ENCODE assay signal across 20 mouse cellular contexts in the genomic region with DNA sequence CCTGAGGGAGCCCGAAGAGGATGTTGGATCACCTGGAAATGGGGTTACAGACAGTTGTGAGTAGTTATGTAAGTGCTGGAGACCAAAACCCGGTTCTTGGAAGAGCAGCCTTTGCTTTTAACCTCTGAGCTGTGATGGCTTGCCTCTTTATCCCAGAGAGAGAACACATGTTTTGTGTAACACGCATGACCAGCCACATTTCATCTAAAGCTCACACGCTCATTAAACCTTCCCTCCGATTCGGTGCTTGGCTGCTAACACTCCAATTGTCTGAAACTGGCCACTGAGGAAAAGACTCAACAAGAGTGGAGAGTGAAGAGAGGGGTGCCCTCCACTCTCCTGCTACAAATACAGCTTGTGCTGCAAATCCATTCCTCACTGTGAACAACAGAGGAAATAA.
DNase-seq lines count a peak whose midpoint lies in the region; ATAC-seq lines count a peak whose summit lies in the region.
"Had no signal": no experiment of that assay in that cellular context is flagged by ENCODE, and none has a peak within 500 bp of the region (broad histone marks: within the 10 kb centered on the region; RNA-seq: fewer than 3 reads in every experiment).

No protein-coding gene starts in this region.

- 53% methylated on average over 6 of the region's 6 CpGs for WGBS in forebrain, embryonic 11.5 days
- 46% methylated on average over 6 of the region's 6 CpGs for WGBS in forebrain, embryonic 16.5 days
- 41% methylated on average over 6 of the region's 6 CpGs for WGBS in midbrain, embryonic 13.5 days
- 34% methylated on average over 6 of the region's 6 CpGs for WGBS in midbrain, embryonic 15.5 days
- WGBS in forebrain, embryonic 13.5 days, result 42% methylated on average over 6 of the region's 6 CpGs

- ATAC-seq in forebrain, embryonic 11.5 days (replicated peaks; ENCODE audit: low FRiP score), result no peak
- no peak for ATAC-seq in forebrain, embryonic 16.5 days
- no peak for ATAC-seq in midbrain, embryonic 13.5 days
- no peak for ATAC-seq in midbrain, embryonic 15.5 days (replicated peaks)
- no peak for ATAC-seq in forebrain, embryonic 13.5 days
- ATAC-seq: intestine, embryonic 16.5 days; lung, postnatal 0 days had no signal

- H3K27ac ChIP-seq in forebrain, embryonic 11.5 days (ENCODE audit: low read depth, low read length), result peak overlapping the region; percentile 19; the same call in 1 of the 2 replicates
- no peak overlapping the region for H3K27ac ChIP-seq in forebrain, embryonic 16.5 days (ENCODE audit: low read length)
- peak overlapping the region; percentile 47; the same call in 1 of the 2 replicates for H3K27ac ChIP-seq in midbrain, embryonic 13.5 days
- H3K27ac ChIP-seq in midbrain, embryonic 15.5 days, result no peak overlapping the region
- H3K27ac ChIP-seq in forebrain, embryonic 13.5 days, result no peak overlapping the region
- H3K27ac ChIP-seq: gastrocnemius, adult 2 months; heart, embryonic 13.5 days; kidney, postnatal 0 days; liver, embryonic 15.5 days had no signal

- H3K27me3 ChIP-seq in forebrain, embryonic 11.5 days (ENCODE audit: control insufficient read depth, insufficient read depth, low read length), result no peaks in the 10 kb centered on the region
- no peaks in the 10 kb centered on the region for H3K27me3 ChIP-seq in forebrain, embryonic 16.5 days (replicated peaks; ENCODE audit: control insufficient read depth, insufficient read depth, low read length)
- H3K27me3 ChIP-seq in midbrain, embryonic 13.5 days, result peaks cover 6% of the 10 kb centered on the region; the same call in 1 of the 2 replicates
- no peaks in the 10 kb centered on the region for H3K27me3 ChIP-seq in midbrain, embryonic 15.5 days (replicated peaks)
- H3K27me3 ChIP-seq in forebrain, embryonic 13.5 days, result no peaks in the 10 kb centered on the region
- H3K27me3 ChIP-seq: heart, embryonic 13.5 days; liver, embryonic 15.5 days had no signal

- peaks cover 2% of the 10 kb centered on the region; the same call in 1 of the 2 replicates for H3K4me1 ChIP-seq in forebrain, embryonic 11.5 days (replicated peaks; ENCODE audit: control insufficient read depth, insufficient read depth, low read length)
- no peaks in the 10 kb centered on the region; the same call in 1 of the 2 replicates for H3K4me1 ChIP-seq in forebrain, embryonic 16.5 days (replicated peaks; ENCODE audit: control insufficient read depth, insufficient read depth, low read length)
- H3K4me1 ChIP-seq in midbrain, embryonic 13.5 days (replicated peaks), result peaks cover 22% of the 10 kb centered on the region
- peaks cover 11% of the 10 kb centered on the region for H3K4me1 ChIP-seq in midbrain, embryonic 15.5 days
- H3K4me1 ChIP-seq in forebrain, embryonic 13.5 days, result peaks cover 10% of the 10 kb centered on the region
- H3K4me1 ChIP-seq: liver, embryonic 15.5 days; megakaryocyte, embryonic 14.5 days had no signal

- no peak overlapping the region for H3K4me3 ChIP-seq in forebrain, embryonic 11.5 days (ENCODE audit: low read depth, low read length)
- H3K4me3 ChIP-seq in forebrain, embryonic 16.5 days (replicated peaks; ENCODE audit: low read length), result no peak overlapping the region
- H3K4me3 ChIP-seq in midbrain, embryonic 13.5 days (replicated peaks), result no peak overlapping the region
- no peak overlapping the region for H3K4me3 ChIP-seq in midbrain, embryonic 15.5 days
- H3K4me3 ChIP-seq in forebrain, embryonic 13.5 days, result no peak overlapping the region
- H3K4me3 ChIP-seq: gastrocnemius, adult 2 months; heart, embryonic 13.5 days; liver, embryonic 15.5 days; megakaryocyte, embryonic 14.5 days had no signal

- H3K4me2 ChIP-seq in forebrain, embryonic 11.5 days (ENCODE audit: low read depth, low read length, severe bottlenecking), result no peak overlapping the region
- H3K4me2 ChIP-seq in forebrain, embryonic 16.5 days (ENCODE audit: low read length), result no peak overlapping the region
- H3K4me2 ChIP-seq in midbrain, embryonic 13.5 days (replicated peaks), result no peak overlapping the region
- no peak overlapping the region for H3K4me2 ChIP-seq in midbrain, embryonic 15.5 days
- H3K4me2 ChIP-seq in forebrain, embryonic 13.5 days, result no peak overlapping the region
- H3K4me2 ChIP-seq: heart, embryonic 13.5 days; liver, embryonic 15.5 days had no signal

- H3K9me3 ChIP-seq in forebrain, embryonic 11.5 days (ENCODE audit: control insufficient read depth, low read length), result no peaks in the 10 kb centered on the region
- H3K9me3 ChIP-seq in forebrain, embryonic 16.5 days (ENCODE audit: control insufficient read depth, low read length), result no peaks in the 10 kb centered on the region
- H3K9me3 ChIP-seq in midbrain, embryonic 13.5 days, result peaks cover 6% of the 10 kb centered on the region; the same call in 1 of the 2 replicates
- no peaks in the 10 kb centered on the region for H3K9me3 ChIP-seq in midbrain, embryonic 15.5 days
- H3K9me3 ChIP-seq in forebrain, embryonic 13.5 days (replicated peaks), result peaks cover 3% of the 10 kb centered on the region
- H3K9me3 ChIP-seq: liver, embryonic 15.5 days had no signal

- no peak for DNase-seq in forebrain, embryonic 11.5 days (ENCODE audit: low spot score)
- peak; percentile 80 for DNase-seq in retina, postnatal 1 day
- DNase-seq in urinary bladder, postnatal 25 days (ENCODE audit: low spot score), result no peak
- DNase-seq in heart, postnatal 10 days, result no peak
- DNase-seq: adrenal gland, adult 8-10 months; cerebellum, adult 18-20 months; cerebellum, postnatal 36 days; right cerebral cortex, adult 18-20 months; thymus, adult 2 months had no signal

- intact Hi-C loops in heart, postnatal 10 days (cut with DNase I), result no loop called here

- no peak overlapping the region for H3K9ac ChIP-seq in forebrain, embryonic 11.5 days (ENCODE audit: low read length)
- H3K9ac ChIP-seq in forebrain, embryonic 16.5 days (replicated peaks; ENCODE audit: low read depth, low read length), result no peak overlapping the region
- H3K9ac ChIP-seq in midbrain, embryonic 13.5 days (replicated peaks), result no peak overlapping the region; the same call in 1 of the 2 replicates
- H3K9ac ChIP-seq in midbrain, embryonic 15.5 days, result no peak overlapping the region
- 0 out of 2 replicates have a peak overlapping the region, but pooled peaks have one; percentile 26 for H3K9ac ChIP-seq in forebrain, embryonic 13.5 days
- H3K9ac ChIP-seq: liver, embryonic 15.5 days had no signal

- no peaks in the 10 kb centered on the region for H3K36me3 ChIP-seq in forebrain, embryonic 11.5 days (ENCODE audit: control insufficient read depth, insufficient read depth, low read length)
- no peaks in the 10 kb centered on the region for H3K36me3 ChIP-seq in forebrain, embryonic 16.5 days (ENCODE audit: control insufficient read depth, insufficient read depth)
- no peaks in the 10 kb centered on the region for H3K36me3 ChIP-seq in midbrain, embryonic 13.5 days
- H3K36me3 ChIP-seq in midbrain, embryonic 15.5 days (replicated peaks), result no peaks in the 10 kb centered on the region
- no peaks in the 10 kb centered on the region for H3K36me3 ChIP-seq in forebrain, embryonic 13.5 days (ENCODE audit: poor library complexity, severe bottlenecking)
- H3K36me3 ChIP-seq: heart, embryonic 13.5 days; liver, embryonic 15.5 days had no signal

Comparison
In these comparisons a context has a peak if more than half of its experiments do, and no peak if none do; other contexts are left out.
1. H3K27ac ChIP-seq: peak in forebrain, embryonic 11.5 days (single experiment) and midbrain, embryonic 13.5 days (single experiment); none in forebrain, embryonic 16.5 days (single experiment), midbrain, embryonic 15.5 days (single experiment) and forebrain, embryonic 13.5 days (single experiment).